Mouse (Mus musculus) midbrain, embryonic 13.5 days (tissue): ENCODE measurements around the gene Kpna4. TPM values are rescaled to one million over a fixed set of nuclear protein-coding genes. Genes with fewer than 3 reads are reported as not detected.

Source experiments
- ATAC-seq: fragments of 200-750 bp; cut with Nextera tagmentation; 2 replicates; pipeline ENCODE4 v1.8.0; 2017; ENCODE audit warnings: mild to moderate bottlenecking, moderate TSS enrichment, moderate library complexity
- H3K27ac ChIP-seq: fragments of 300-500 bp; sonication (generic); 2 replicates; pipeline ENCODE4 v1.5.1; 2015; ENCODE audit warnings: inconsistent platforms, mild to moderate bottlenecking, moderate library complexity
- H3K27me3 ChIP-seq: fragments of 300-500 bp; sonication (generic); 2 replicates; pipeline ENCODE4 v1.6.1; 2015; ENCODE audit warnings: mild to moderate bottlenecking, inconsistent platforms
- H3K36me3 ChIP-seq: fragments of 300-500 bp; sonication (generic); 2 replicates; pipeline ENCODE4 v1.6.1; 2015; ENCODE audit warnings: mild to moderate bottlenecking, inconsistent platforms
- H3K4me1 ChIP-seq: fragments of 300-500 bp; sonication (generic); replicated peaks from 2 replicates; pipeline ENCODE4 v1.6.1; 2015; ENCODE audit warnings: inconsistent platforms
- H3K4me2 ChIP-seq: fragments of 300-500 bp; sonication (generic); replicated peaks from 2 replicates; pipeline ENCODE4 v1.6.1; 2015; ENCODE audit warnings: moderate library complexity, mild to moderate bottlenecking, inconsistent platforms
- H3K4me3 ChIP-seq: fragments of 300-500 bp; sonication (generic); replicated peaks from 2 replicates; pipeline ENCODE4 v1.5.1; 2015; ENCODE audit warnings: mild to moderate bottlenecking, inconsistent platforms
- H3K9ac ChIP-seq: fragments of 300-500 bp; sonication (generic); replicated peaks from 2 replicates; pipeline ENCODE4 v1.6.1; 2015; ENCODE audit warnings: mild to moderate bottlenecking, inconsistent platforms
- H3K9me3 ChIP-seq: fragments of 300-500 bp; sonication (generic); 2 replicates; pipeline ENCODE4 v1.6.1; 2016; ENCODE audit warnings: mild to moderate bottlenecking, inconsistent platforms
- WGBS: fragments of 180-500 bp; shearing (Covaris S2); methylation state at CpG from one replicate; pipeline ENCODE4 v1.1.7; 2015; 5-methylcytosine and 5-hydroxymethylcytosine counted together
- polyA plus RNA-seq: library from polyadenylated mRNA; unstranded; fragments of >200 nt; fragmentation: Nextera tagmentation; extraction: Ambion mirVana; gene quantifications from 2 replicates; pipeline ENCODE4 v1.2.1, GENCODE M21; 2015

Gene Kpna4
- polyA plus RNA-seq, 1 experiment from 2014 or later: 38.6 TPM

GRCm38 (mm10) chr3:69142372-69142994, 15.6 kb upstream of the Kpna4 start:
- Histone ChIP-seq H3K36me3 (no peaks in the 10 kb centered on the region), H3K9me3 (no peaks in the 10 kb centered on the region), H3K4me2 (no peak overlapping the region), H3K4me3 (no peak overlapping the region), H3K27ac (no peak overlapping the region), H3K9ac (no peak overlapping the region), H3K4me1 (no peaks in the 10 kb centered on the region), H3K27me3 (no peaks in the 10 kb centered on the region)
- 91% methylated on average over 7 of the region's 7 CpGs for WGBS
- no peak for ATAC-seq

- no peak overlapping the region for H3K27ac ChIP-seq
- no peak overlapping the region for H3K4me2 ChIP-seq
- no peak overlapping the region for H3K9ac ChIP-seq
- no peak for ATAC-seq
- H3K4me1 ChIP-seq: no peaks in the 10 kb centered on the region
- WGBS: 85% methylated on average over 4 of the region's 4 CpGs
- no peaks in the 10 kb centered on the region for H3K9me3 ChIP-seq
- no peaks in the 10 kb centered on the region for H3K27me3 ChIP-seq
- no peak overlapping the region for H3K4me3 ChIP-seq
- no peaks in the 10 kb centered on the region for H3K36me3 ChIP-seq
Observed at GRCm38 (mm10) chr3:69140851-69141250, 13.9 kb upstream of the Kpna4 start.

GRCm38 (mm10) chr3:69136059-69136458, 9.1 kb upstream of the Kpna4 start:
- Histone ChIP-seq H3K4me2 (no peak overlapping the region), H3K27ac (no peak overlapping the region), H3K36me3 (no peaks in the 10 kb centered on the region), H3K4me3 (no peak overlapping the region), H3K4me1 (0 out of 2 replicates have a peak, but pooled peaks cover 2% of the 10 kb centered on the region), H3K9ac (no peak overlapping the region), H3K9me3 (no peaks in the 10 kb centered on the region), H3K27me3 (no peaks in the 10 kb centered on the region)
- whole genome bisulfite sequencing: 81% methylated on average over 6 of the region's 6 CpGs
- no peak for ATAC-seq

GRCm38 (mm10) chr3:69130973-69131372, 4.1 kb upstream of the Kpna4 start:
- no peak overlapping the region for H3K9ac ChIP-seq
- no peak overlapping the region for H3K27ac ChIP-seq
- no peaks in the 10 kb centered on the region for H3K36me3 ChIP-seq
- ATAC-seq: no peak
- peaks cover 3% of the 10 kb centered on the region; the same call in 1 of the 2 replicates for H3K27me3 ChIP-seq
- 87% methylated on average over 4 of the region's 4 CpGs for WGBS
- H3K4me1 ChIP-seq: peaks cover 5% of the 10 kb centered on the region; the same call in 1 of the 2 replicates
- no peaks in the 10 kb centered on the region for H3K9me3 ChIP-seq
- H3K4me2 ChIP-seq: no peak overlapping the region
- no peak overlapping the region for H3K4me3 ChIP-seq

- no peaks in the 10 kb centered on the region for H3K9me3 ChIP-seq
- H3K4me2 ChIP-seq: peak overlapping the region; percentile 73
- peak overlapping the region; percentile 95 for H3K4me3 ChIP-seq
- H3K27me3 ChIP-seq: peaks cover 3% of the 10 kb centered on the region; the same call in 1 of the 2 replicates
- no peak overlapping the region for H3K27ac ChIP-seq
- peak overlapping the region; percentile 94; the same call in 1 of the 2 replicates for H3K9ac ChIP-seq
- WGBS: 10% methylated on average over 9 of the region's 9 CpGs
- ATAC-seq: no peak
- H3K4me1 ChIP-seq: peaks cover 22% of the 10 kb centered on the region
- H3K36me3 ChIP-seq: no peaks in the 10 kb centered on the region
Observed at GRCm38 (mm10) chr3:69127693-69128092, 780 bp upstream of the Kpna4 start.

- H3K4me3 ChIP-seq: peak overlapping the region; percentile 95
- H3K4me1 ChIP-seq: peaks cover 22% of the 10 kb centered on the region
- no peaks in the 10 kb centered on the region for H3K9me3 ChIP-seq
- ATAC-seq: peak; percentile 79; the same call in 1 of the 2 replicates
- WGBS: 0% methylated on average over 10 of the region's 10 CpGs
- peak overlapping the region; percentile 97; the same call in 1 of the 2 replicates for H3K27ac ChIP-seq
- peak overlapping the region; percentile 73 for H3K4me2 ChIP-seq
- H3K36me3 ChIP-seq: no peaks in the 10 kb centered on the region
- peak overlapping the region; percentile 94 for H3K9ac ChIP-seq
- H3K27me3 ChIP-seq: peaks cover 3% of the 10 kb centered on the region; the same call in 1 of the 2 replicates
Observed at GRCm38 (mm10) chr3:69127346-69127678, 399 bp upstream of the Kpna4 start.

GRCm38 (mm10) chr3:69125891-69126508, 913 bp downstream of the Kpna4 start:
- Histone ChIP-seq H3K4me3 (peak overlapping the region; percentile 95), H3K27ac (peak overlapping the region; percentile 97), H3K27me3 (peaks cover 3% of the 10 kb centered on the region; the same call in 1 of the 2 replicates), H3K9me3 (no peaks in the 10 kb centered on the region), H3K4me1 (peaks cover 22% of the 10 kb centered on the region), H3K4me2 (peak overlapping the region; percentile 73), H3K36me3 (no peaks in the 10 kb centered on the region), H3K9ac (peak overlapping the region; percentile 94)
- ATAC-seq: no peak
- under 1% methylated on average over 35 of the region's 35 CpGs for whole genome bisulfite sequencing

- 14% methylated on average over 4 of the region's 4 CpGs for WGBS
- no peaks in the 10 kb centered on the region for H3K36me3 ChIP-seq
- H3K4me3 ChIP-seq: peak overlapping the region; percentile 95
- H3K27me3 ChIP-seq: peaks cover 3% of the 10 kb centered on the region; the same call in 1 of the 2 replicates
- ATAC-seq: no peak
- no peak overlapping the region for H3K27ac ChIP-seq
- H3K9ac ChIP-seq: peak overlapping the region; percentile 94
- H3K4me1 ChIP-seq: peaks cover 25% of the 10 kb centered on the region
- peak overlapping the region; percentile 73 for H3K4me2 ChIP-seq
- H3K9me3 ChIP-seq: no peaks in the 10 kb centered on the region
Observed at GRCm38 (mm10) chr3:69125461-69125860, 1.5 kb downstream of the Kpna4 start.

GRCm38 (mm10) chr3:69118827-69119226, 8.1 kb downstream of the Kpna4 start:
- Histone ChIP-seq H3K4me2 (no peak overlapping the region), H3K4me1 (peaks cover 28% of the 10 kb centered on the region), H3K36me3 (no peaks in the 10 kb centered on the region), H3K27me3 (no peaks in the 10 kb centered on the region), H3K9me3 (no peaks in the 10 kb centered on the region), H3K9ac (no peak overlapping the region), H3K27ac (no peak overlapping the region), H3K4me3 (no peak overlapping the region)
- WGBS: 49% methylated on average over 3 of the region's 3 CpGs
- ATAC-seq: no peak

- Histone ChIP-seq H3K36me3 (no peaks in the 10 kb centered on the region), H3K9me3 (no peaks in the 10 kb centered on the region), H3K27ac (no peak overlapping the region), H3K4me3 (no peak overlapping the region), H3K27me3 (no peaks in the 10 kb centered on the region), H3K4me1 (peaks cover 19% of the 10 kb centered on the region), H3K9ac (no peak overlapping the region), H3K4me2 (no peak overlapping the region)
- ATAC-seq: no peak
- WGBS: 88% methylated on average over 1 of the region's 1 CpGs
Observed at GRCm38 (mm10) chr3:69114760-69115159, 12.2 kb downstream of the Kpna4 start.

- Histone ChIP-seq H3K36me3 (no peaks in the 10 kb centered on the region), H3K9me3 (no peaks in the 10 kb centered on the region), H3K27ac (no peak overlapping the region), H3K4me3 (no peak overlapping the region), H3K27me3 (no peaks in the 10 kb centered on the region), H3K4me1 (peaks cover 16% of the 10 kb centered on the region), H3K4me2 (no peak overlapping the region), H3K9ac (no peak overlapping the region)
- WGBS: 85% methylated on average over 1 of the region's 1 CpGs
- ATAC-seq: no peak
Observed at GRCm38 (mm10) chr3:69113956-69114355, 13.0 kb downstream of the Kpna4 start.

GRCm38 (mm10) chr3:69109079-69109478, 17.8 kb downstream of the Kpna4 start:
- H3K36me3 ChIP-seq: no peaks in the 10 kb centered on the region
- ATAC-seq: no peak
- H3K4me1 ChIP-seq: no peaks in the 10 kb centered on the region
- H3K4me3 ChIP-seq: no peak overlapping the region
- no peaks in the 10 kb centered on the region for H3K27me3 ChIP-seq
- H3K9me3 ChIP-seq: no peaks in the 10 kb centered on the region
- H3K9ac ChIP-seq: no peak overlapping the region
- WGBS: 91% methylated on average over 1 of the region's 1 CpGs
- H3K27ac ChIP-seq: no peak overlapping the region
- no peak overlapping the region for H3K4me2 ChIP-seq
